Mouse (Mus musculus) c-Kit-negative CD71-positive TER-119-positive erythroid progenitor cells, embryonic 14.5 days (primary cell): ENCODE results near the gene Igsf8.

Experiments used
- DNase-seq: peaks from one replicate; pipeline ENCODE4 v3.0.0-alpha.2; 2013; ENCODE audit warnings: low read depth, low spot score

The Igsf8 gene

GRCm38 (mm10) chr1:172302851-172303250 lies 41.4 kb downstream of the Igsf8 start:
- DNase-seq, result no peak

- no peak for DNase-seq
Measured at GRCm38 (mm10) chr1:172304443-172304842, 43.0 kb downstream of the Igsf8 start.

GRCm38 (mm10) chr1:172305153-172305552 lies 43.7 kb downstream of the Igsf8 start:
- DNase-seq, result no peak

- no peak for DNase-seq
Measured at GRCm38 (mm10) chr1:172305635-172306034, 44.2 kb downstream of the Igsf8 start.

- DNase-seq, result no peak
Measured at GRCm38 (mm10) chr1:172306196-172306595, 44.8 kb downstream of the Igsf8 start.

- DNase-seq, result no peak
Measured at GRCm38 (mm10) chr1:172306885-172307284, 45.4 kb downstream of the Igsf8 start.

GRCm38 (mm10) chr1:172307936-172308335 lies 46.5 kb downstream of the Igsf8 start:
- no peak for DNase-seq

GRCm38 (mm10) chr1:172308409-172308808 lies 47.0 kb downstream of the Igsf8 start:
- no peak for DNase-seq

GRCm38 (mm10) chr1:172309699-172310398 lies 48.4 kb downstream of the Igsf8 start:
- peak; percentile 58 for DNase-seq

GRCm38 (mm10) chr1:172311248-172311906 lies 49.9 kb downstream of the Igsf8 start:
- no peak for DNase-seq

- peak; percentile 77 for DNase-seq
Measured at GRCm38 (mm10) chr1:172311921-172312767, 50.7 kb downstream of the Igsf8 start.

- no peak for DNase-seq
Measured at GRCm38 (mm10) chr1:172312768-172313561, 51.5 kb downstream of the Igsf8 start.

GRCm38 (mm10) chr1:172313613-172314411 lies 52.4 kb downstream of the Igsf8 start:
- no peak for DNase-seq

- no peak for DNase-seq
Measured at GRCm38 (mm10) chr1:172314911-172315310, 53.5 kb downstream of the Igsf8 start.

GRCm38 (mm10) chr1:172317431-172317830 lies 56.0 kb downstream of the Igsf8 start:
- DNase-seq, result no peak

- no peak for DNase-seq
Measured at GRCm38 (mm10) chr1:172317946-172318345, 56.5 kb downstream of the Igsf8 start.

- no peak for DNase-seq
Measured at GRCm38 (mm10) chr1:172318424-172319035, 57.1 kb downstream of the Igsf8 start.

- no peak for DNase-seq
Measured at GRCm38 (mm10) chr1:172319346-172319745, 57.9 kb downstream of the Igsf8 start.

GRCm38 (mm10) chr1:172319921-172320411 lies 58.5 kb downstream of the Igsf8 start:
- DNase-seq, result no peak

GRCm38 (mm10) chr1:172322725-172323124 lies 61.3 kb downstream of the Igsf8 start:
- DNase-seq, result no peak
